Mouse (Mus musculus) 3T3-L1 (cell line): Measurements from ENCODE around the gene AC124108.1.

Experiments used
- DNase-seq: peaks from one replicate; pipeline ENCODE4 v3.0.0-alpha.2; 2015; ENCODE audit warnings: low read depth, low spot score

The AC124108.1 gene

GRCm38 (mm10) chr1:132164780-132165518 is 26.3 kb upstream of the AC124108.1 start:
- DNase-seq: no peak

DNA sequence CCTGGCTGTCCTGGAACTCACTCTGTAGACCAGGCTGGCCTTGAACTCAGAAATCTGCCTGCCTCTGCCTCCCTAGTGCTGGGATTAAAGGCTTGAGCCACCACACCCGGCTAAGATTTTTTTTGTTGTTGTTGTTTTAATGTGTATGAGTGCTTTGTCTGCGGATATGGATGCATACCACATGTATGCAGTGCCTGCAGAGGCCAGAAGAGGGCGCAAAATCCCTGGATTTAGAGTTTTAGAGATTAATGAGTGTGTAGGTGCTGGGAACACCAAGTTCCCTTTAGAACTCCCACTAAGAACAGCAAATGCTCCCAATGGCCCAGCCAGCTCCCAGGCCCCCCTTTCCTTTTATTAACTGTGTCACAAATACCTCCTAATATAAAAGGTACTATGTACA is 25.4 kb upstream of the AC124108.1 start:
- DNase-seq: peak; percentile 49

- DNase-seq: no peak
Observed at GRCm38 (mm10) chr1:132168115-132168767, 23.0 kb upstream of the AC124108.1 start.

DNA sequence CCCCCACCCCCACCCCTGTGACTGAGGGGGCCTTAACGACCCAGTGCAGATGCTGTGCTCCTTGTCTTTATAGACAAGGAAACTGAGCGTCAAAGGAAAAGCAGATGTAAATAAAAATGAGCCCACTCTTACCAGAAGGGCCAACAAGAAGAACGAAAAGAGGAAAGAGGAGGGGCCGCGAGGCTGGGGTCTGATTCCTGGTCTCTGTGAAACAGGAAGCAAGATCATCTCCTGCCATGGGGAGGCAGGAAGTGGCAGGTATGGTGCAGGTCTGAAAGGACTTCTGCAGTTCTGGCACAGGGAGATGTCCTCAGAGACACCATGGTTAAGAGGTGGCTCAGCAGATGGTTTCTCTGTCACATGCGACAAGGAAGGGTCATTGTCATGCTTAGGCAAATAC is 20.6 kb upstream of the AC124108.1 start:
- DNase-seq: no peak

GRCm38 (mm10) chr1:132171619-132172018 is 19.6 kb upstream of the AC124108.1 start:
- no peak for DNase-seq

- no peak for DNase-seq
Observed at GRCm38 (mm10) chr1:132186303-132186702, 5.0 kb upstream of the AC124108.1 start.

GRCm38 (mm10) chr1:132188442-132189066 is 2.7 kb upstream of the AC124108.1 start:
- no peak for DNase-seq

- DNase-seq: no peak
Observed at GRCm38 (mm10) chr1:132189231-132189630, 2.0 kb upstream of the AC124108.1 start.

DNA sequence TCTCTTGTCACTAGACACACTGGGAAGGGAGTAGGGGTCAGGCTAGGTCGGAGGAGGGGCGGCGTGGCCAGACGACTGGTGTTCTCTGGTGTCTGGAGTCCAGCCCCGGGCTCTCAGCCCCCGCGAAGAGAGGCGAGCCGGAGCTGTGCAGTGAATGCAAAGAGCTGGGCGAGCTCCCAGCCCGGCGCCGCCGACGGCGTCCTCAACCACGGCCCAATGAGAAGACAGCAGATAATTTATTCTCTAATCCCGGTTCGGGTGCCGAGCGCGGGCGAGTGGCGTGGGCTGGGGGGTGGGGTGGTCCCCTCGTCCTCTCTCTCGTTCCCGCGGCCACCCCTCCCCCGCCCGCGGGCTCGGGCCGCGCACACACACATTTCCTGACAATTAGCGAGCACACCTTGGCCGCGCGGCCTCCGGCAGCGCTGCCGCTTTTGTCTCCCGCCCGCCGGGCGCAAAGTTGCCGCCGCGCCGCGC is 1.2 kb upstream of the AC124108.1 start:
- DNase-seq: no peak

GRCm38 (mm10) chr1:132190621-132191092 is 600 bp upstream of the AC124108.1 start:
- DNase-seq: no peak

GRCm38 (mm10) chr1:132191786-132192680 is 776 bp downstream of the AC124108.1 start:
- DNase-seq: no peak

- DNase-seq: no peak
Observed at GRCm38 (mm10) chr1:132193806-132194205, 2.5 kb downstream of the AC124108.1 start.

DNA sequence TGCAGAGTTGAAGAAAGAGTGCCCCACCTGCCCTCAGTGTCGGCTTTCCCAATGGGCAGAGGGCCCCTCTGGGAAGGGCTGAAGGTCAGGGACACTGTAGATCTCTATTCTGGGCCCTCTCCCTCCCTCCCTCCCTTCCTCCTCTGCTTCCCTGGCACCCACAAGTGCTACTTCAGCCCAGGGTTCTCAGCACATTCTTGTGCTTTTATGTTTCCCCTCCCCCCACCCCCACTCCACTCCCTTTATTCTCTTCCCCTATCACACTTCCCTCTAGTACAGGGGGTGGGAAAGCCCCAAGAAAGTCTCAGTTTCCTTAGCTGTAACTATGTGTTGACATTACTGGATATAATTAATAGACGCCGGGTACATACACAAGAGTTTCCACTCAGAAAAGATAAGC is 3.4 kb downstream of the AC124108.1 start:
- DNase-seq: no peak

DNA sequence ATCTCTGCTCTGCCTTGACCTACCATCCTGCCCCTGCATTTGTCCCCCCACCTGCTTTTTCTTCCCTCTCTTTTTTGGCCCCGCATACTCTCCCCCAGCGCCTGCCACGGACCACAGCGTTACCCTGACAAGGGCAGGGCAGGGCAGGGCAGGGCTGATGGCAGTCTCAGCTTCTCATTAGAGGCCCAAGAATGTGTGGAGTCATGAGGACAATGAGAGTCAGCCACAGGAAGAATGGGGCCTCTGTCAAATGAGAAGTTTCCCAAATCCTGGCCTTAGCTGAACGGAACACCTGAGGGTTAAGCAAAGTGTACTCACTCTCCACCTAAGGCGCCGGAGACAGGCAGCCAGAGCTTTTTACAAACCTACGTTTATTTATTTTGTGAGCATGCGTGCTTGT is 3.8 kb downstream of the AC124108.1 start:
- no peak for DNase-seq

GRCm38 (mm10) chr1:132195681-132196080 is 4.4 kb downstream of the AC124108.1 start:
- no peak for DNase-seq

- peak; percentile 52 for DNase-seq
Observed at GRCm38 (mm10) chr1:132196337-132196736, 5.1 kb downstream of the AC124108.1 start.

DNA sequence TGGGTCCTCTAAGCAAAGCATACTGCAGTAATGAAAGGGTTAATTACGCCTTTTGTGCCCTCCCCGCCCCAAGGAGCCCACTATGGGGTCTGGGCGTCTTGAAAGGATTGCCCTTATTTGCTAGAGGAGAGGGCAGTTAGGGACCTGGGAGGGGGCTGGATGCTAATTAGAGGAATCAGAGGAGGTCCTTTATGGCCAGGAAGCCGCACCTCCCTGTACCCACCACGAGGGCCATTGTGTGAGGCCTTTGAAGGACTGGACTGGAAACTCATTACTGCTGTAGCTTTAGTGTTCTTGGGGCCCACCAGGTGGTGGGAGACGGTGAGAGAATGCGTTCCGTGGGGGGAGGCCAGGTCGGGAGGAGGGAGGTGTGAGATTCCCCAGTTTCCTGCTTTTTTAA is 6.4 kb downstream of the AC124108.1 start:
- DNase-seq: no peak

DNA sequence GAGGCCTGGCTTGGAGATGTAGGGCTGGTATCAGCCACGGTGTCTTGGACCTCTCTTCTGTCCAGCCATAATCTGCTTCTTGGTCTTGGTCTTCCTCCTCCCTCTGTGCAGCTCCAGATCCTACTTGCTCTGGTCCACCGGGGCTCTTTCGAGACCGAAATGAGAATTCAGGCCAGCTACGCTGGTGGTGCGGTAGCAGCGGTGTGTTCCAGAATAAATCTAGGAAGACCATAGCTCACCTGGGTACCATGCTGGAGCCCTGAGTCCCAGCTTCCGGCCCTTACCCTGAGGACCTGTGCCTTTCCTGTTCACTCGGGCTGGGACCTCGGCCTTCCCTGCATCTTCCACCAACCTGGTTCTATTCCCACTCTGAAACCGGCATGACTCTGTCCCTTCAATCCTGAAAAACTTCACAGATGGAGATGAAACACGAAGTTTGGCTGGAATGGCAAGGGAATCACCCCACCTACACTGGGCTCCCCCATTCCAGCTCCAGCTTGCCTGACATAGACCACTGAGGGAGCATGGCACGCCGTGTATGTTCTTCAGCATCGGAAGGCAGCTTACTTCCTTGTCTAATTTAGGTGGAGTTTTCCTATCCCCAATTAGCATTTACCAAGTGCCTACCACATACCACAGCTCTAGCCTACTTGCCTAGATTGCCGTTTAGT is 7.3 kb downstream of the AC124108.1 start:
- no peak for DNase-seq

- peak; percentile 74 for DNase-seq
Observed at GRCm38 (mm10) chr1:132199244-132199643, 8.0 kb downstream of the AC124108.1 start.

- no peak for DNase-seq
Observed at GRCm38 (mm10) chr1:132199934-132200333, 8.7 kb downstream of the AC124108.1 start.
